Mouse (Mus musculus) mouse embryonic stem cell (cell line): Measurements from ENCODE around the gene Lrit3.
"Not testable (repeated sequence)": the region's sequence is repeated elsewhere in the genome, so short reads cannot be mapped to it uniquely, and the experiment has no call there.

Source experiments
- in situ Hi-C, 2 experiments: fragments of 300-500 bp; cut with MboI; formaldehyde crosslinking; loops; 1 replicate in 1 of 2; 3 replicates in 1 of 2; pipeline ENCODE4 v1.14.3; 2019 to 2020; ENCODE audit warnings: low sequenced_read_pairs in 2 of 2, low pct_unique_long_range_greater_than_20kb in 1 of 2, mixed read lengths in 1 of 2; ENCODE audit not compliant: unreplicated experiment in 1 of 2

Gene Lrit3

DNA sequence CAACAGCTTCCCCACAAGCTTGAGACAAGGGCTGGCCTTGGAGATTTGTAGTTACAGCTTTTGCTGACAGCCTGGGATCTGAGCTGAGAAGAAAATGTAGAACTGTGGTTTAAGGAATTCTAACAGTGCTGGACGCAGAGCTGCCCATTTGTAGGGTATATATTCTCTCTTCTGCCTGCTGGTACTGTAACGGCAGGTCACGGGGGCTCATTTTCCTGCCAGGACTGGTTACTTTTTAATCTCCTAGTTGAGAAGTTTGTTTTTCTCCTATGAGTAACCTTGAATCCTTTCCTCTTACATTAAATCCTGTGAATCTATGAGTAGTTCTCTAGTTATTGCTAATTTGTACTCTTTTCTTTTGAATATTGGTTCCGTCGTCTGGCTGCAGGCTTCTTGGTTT is 10.0 kb downstream of the Lrit3 start:
- in situ Hi-C loops: no loop called here

DNA sequence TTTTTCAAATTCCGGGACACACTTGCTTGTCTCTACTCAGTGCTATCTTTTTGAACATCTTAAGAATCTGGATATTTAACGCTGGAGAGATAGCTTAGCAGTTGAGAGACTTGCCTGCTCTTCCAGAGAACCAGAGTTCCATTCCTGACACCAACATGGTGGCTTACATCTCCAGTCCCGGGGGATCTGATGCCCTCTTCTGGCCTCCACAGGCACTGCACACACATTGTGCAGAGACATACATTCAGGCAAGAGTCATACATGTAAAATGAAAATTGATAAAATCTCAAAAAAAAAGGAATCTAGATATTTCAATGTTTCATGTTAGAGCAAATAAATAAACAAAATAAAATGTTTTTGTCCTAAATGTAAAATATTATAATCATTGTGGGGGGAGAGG is 21.1 kb downstream of the Lrit3 start:
- in situ Hi-C loops: no loop called here

- in situ Hi-C loops: no loop called here
Measured at GRCm38 (mm10) chr3:129781435-129781834, 22.4 kb downstream of the Lrit3 start.

GRCm38 (mm10) chr3:129771210-129771609 is 32.6 kb downstream of the Lrit3 start:
- in situ Hi-C loops: no loop called here

DNA sequence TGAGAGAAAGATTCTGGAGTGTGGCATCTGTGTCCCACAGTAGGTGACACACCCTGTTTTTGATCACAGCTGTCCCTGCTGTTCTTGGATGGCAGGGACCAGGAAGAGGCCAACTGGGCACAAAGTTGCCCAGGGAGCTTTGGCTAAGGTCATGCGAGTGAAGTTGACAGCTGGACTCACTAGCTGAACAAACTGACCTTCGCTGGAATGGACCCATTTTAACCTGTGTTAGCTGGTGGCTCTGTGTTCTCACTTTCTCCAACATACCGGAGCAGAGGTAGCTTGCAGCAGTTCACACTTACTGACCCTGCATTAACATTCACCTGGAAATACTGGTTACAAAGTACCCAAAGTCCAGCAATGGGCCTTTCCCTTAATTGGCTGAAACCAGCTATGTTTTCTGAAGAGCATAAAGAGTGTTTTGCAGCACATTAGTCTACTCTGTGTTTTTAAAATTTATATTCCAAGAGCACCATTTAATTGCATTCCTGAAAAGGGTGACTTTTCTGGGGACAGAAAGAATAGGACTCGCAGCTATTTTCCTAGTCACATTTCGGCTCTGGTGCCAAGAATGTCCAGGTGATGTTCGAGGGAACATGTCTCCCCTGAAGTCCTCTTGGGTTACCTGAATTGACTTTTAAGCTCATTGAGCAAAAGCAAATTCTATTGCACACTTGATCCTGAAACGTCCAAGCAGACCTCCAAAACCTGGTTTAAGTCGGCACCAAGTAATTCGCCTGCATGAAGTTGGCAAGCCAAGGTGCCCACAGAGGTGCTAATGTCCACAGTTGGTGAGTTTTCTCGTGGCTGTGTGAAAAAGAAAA is 36.6 kb downstream of the Lrit3 start:
- in situ Hi-C loops: no loop called here

- in situ Hi-C loops: no loop called here
Measured at GRCm38 (mm10) chr3:129766106-129766505, 37.7 kb downstream of the Lrit3 start.

DNA sequence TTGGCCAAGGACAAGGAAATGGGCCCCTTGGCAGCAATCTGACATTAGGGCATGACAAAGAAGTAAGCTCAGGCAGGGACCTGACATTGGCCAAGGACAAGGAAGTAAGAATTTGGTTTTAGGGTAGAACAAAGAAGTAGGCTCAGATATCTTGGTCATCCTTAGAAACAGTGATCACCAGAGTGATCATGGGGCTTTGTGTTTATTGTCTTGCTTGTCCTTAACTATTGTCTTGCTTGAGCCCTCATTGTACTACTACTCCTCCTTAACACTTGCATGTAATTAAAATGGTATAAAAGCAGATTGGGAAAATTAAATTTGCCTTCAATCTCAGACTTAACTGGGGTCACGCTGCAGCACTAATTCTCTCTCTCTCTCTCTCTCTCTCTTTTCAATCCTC is 46.2 kb downstream of the Lrit3 start:
- in situ Hi-C loops: not testable (repeated sequence)

DNA sequence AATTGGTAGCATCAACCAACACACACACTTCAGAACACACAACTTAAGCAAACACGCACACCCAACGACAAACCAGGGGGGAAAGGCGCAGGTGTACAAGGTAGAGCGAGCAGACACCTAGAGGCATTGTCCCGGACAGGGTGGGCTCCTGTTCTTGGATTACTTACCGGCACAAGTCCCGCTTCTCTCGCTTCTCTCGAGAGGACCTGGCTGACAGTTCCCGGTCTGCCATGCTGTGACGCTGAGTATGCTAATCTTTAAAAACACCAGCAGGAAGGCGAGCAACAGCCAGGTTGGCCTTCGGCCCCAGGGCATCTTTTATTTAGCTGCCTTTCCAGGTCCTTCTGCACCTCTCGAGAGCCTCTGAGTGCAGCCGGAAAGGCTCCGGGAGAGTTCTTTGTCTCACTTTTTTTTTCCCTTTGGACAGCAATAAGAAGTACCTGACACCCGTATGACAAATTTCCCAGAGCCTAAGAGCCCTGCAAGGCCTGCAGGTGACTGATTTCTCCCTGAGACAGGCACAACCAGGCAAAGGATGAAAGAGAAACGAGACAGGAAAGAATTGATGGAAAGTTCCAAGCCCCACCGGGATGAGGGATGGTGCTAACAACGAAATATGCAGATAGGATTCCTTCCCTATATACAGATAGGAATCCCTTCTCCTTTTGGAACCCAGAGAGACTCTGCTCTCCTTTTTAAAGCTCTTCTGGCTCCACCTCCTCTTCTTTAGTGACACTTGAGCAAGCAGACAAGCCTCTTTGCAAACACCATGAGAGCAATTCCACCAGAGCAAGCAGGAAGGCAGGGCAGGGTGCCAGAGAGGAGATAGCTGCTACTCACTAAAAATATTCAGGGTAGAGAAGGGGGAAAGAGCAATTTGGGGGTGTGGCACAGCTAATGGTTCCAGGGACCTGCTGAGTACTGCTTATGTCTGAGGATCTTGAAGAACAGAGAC is 48.9 kb downstream of the Lrit3 start, which contains the start of gene Egf:
TSS of gene Egf (minus strand) at position 667 of the 955 bp plus-strand sequence.
- in situ Hi-C loops: no loop called here

GRCm38 (mm10) chr3:129744803-129745202 is 59.0 kb downstream of the Lrit3 start:
- in situ Hi-C loops: no loop called here

DNA sequence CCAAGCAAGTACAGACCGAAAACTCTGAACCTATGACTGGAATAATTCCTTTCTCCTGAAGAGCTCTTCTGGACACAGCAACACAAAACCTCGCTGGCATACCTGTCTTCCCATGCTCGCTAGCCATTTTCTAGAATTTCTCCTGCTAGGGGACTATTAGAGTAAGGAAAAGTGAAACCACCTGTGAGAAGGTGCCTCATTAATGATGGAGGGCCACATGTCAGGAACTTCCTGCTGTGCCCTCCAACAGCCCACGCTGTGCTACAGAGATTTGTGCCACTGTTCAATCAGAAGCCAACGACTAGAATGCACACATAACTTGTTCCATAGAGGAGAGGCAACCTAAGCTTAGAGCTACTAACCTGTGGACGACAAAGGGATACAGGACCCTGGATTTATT is 61.0 kb downstream of the Lrit3 start:
- in situ Hi-C loops: no loop called here

DNA sequence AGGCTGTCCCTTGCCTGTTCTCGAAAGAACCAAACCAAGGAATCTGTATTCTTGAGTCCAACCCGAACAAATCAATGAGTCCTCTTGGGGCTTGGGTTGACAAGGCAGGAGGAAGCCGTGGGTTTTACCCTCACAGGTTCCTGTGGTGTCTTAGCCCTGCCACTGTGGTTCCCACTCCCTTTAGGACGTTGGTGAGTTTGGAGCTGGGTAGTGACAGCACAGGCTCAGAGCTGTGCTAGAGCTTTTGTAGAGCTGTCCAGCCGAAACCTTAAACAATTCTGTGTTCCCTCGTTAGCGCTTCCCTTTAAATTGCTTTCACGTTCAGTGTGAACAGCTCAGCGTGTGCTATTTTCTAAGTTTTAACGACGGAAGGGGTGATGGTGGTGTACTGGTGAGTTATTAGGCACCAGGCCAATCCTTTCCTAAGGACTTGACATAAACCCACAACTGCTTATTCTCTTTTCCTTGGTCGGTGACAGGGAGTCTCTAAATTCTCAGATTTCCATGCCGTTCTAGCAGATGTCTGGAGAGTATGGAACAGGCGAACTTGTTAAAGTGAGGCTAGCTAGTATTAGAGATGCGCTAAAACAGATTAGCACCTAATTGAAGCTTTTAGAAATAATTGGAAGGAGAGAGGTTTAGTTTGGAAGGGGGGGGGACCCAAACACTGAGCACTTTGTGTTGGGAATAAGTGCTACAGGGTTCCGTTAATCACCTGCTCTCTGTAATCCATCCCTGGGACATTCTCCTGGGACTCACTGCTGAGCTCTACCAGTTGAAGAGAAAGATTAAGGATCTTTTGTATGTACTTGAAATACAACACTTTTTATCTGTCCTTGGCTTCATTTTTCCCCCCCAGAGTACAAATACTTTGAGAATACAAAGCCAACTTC is 65.3 kb downstream of the Lrit3 start:
- in situ Hi-C loops: no loop called here
